Mouse (Mus musculus): ENCODE measurements around the gene Btnl2. TPM values are rescaled to one million over a fixed set of nuclear protein-coding genes. Genes with fewer than 3 reads are reported as not detected.
"Not testable (repeated sequence)": the region's sequence is repeated elsewhere in the genome, so short reads cannot be mapped to it uniquely, and the experiment has no call there.

Gene Btnl2
- not detected in 2 replicates for polyA plus RNA-seq (2015; fragmentation: Nextera tagmentation; extraction: Ambion mirVana)

GRCm38 (mm10) chr17:34354539-34354938 lies at the start of gene Btnl2:
TSS of gene Btnl2 (plus strand) at chr17:34354822.
- H3K27me3 ChIP-seq (replicated peaks), result 0 out of 2 replicates have a peak, but pooled peaks cover 5% of the 10 kb centered on the region
- no peak for ATAC-seq (ENCODE audit: low FRiP score)
- 90% methylated on average over 5 of the region's 5 CpGs for WGBS

GRCm38 (mm10) chr17:34305380-34306030 lies 49.1 kb upstream of the Btnl2 start, which contains the start of gene H2-Eb1:
TSS of gene H2-Eb1 (plus strand) at chr17:34305867.
- Histone ChIP-seq H3K36me3 (no peaks in the 10 kb centered on the region), H3K4me2 (no peak within 1 kb of the TSS), H3K9ac (replicated peaks) (no peak within 1 kb of the TSS), H3K4me1 (peaks cover 5% of the 10 kb centered on the region), H3K9me3 (replicated peaks) (no peaks in the 10 kb centered on the region), H3K27me3 (replicated peaks) (no peaks in the 10 kb centered on the region), H3K4me3 (replicated peaks) (no peak within 1 kb of the TSS), H3K27ac (replicated peaks) (no peak within 1 kb of the TSS)
- ATAC-seq (ENCODE audit: low FRiP score), result peak; percentile 83

More at GRCm38 (mm10) chr17:34354539-34354938, at the start of gene Btnl2:
- H3K4me1 ChIP-seq, result no peaks in the 10 kb centered on the region
- no peak within 1 kb of the TSS for H3K9ac ChIP-seq (replicated peaks)
- no peak within 1 kb of the TSS for H3K27ac ChIP-seq (replicated peaks)
- H3K4me3 ChIP-seq (replicated peaks), result no peak within 1 kb of the TSS
- H3K4me2 ChIP-seq, result no peak within 1 kb of the TSS
- no peaks in the 10 kb centered on the region for H3K9me3 ChIP-seq (replicated peaks)
- H3K36me3 ChIP-seq, result no peaks in the 10 kb centered on the region

- Histone ChIP-seq H3K27me3 (replicated peaks) (no peaks in the 10 kb centered on the region), H3K36me3 (no peaks in the 10 kb centered on the region), H3K27ac (replicated peaks) (no peak overlapping the region), H3K9me3 (replicated peaks) (no peaks in the 10 kb centered on the region), H3K9ac (replicated peaks) (no peak overlapping the region), H3K4me2 (no peak overlapping the region), H3K4me1 (peaks cover 5% of the 10 kb centered on the region), H3K4me3 (replicated peaks) (no peak overlapping the region)
- no peak for ATAC-seq (ENCODE audit: low FRiP score)
- 92% methylated on average over 2 of the region's 2 CpGs for WGBS
These were observed 48.2 kb upstream of the Btnl2 start for GRCm38 (mm10) chr17:34306407-34306806.

- H3K4me2 ChIP-seq, result no peak overlapping the region
- no peak overlapping the region for H3K27ac ChIP-seq (replicated peaks)
- no peaks in the 10 kb centered on the region for H3K27me3 ChIP-seq (replicated peaks)
- no peak overlapping the region for H3K9ac ChIP-seq (replicated peaks)
- ATAC-seq (ENCODE audit: low FRiP score), result no peak
- H3K4me1 ChIP-seq, result peaks cover 5% of the 10 kb centered on the region
- no peaks in the 10 kb centered on the region for H3K36me3 ChIP-seq
- no peaks in the 10 kb centered on the region for H3K9me3 ChIP-seq (replicated peaks)
- H3K4me3 ChIP-seq (replicated peaks), result no peak overlapping the region
These were observed 47.4 kb upstream of the Btnl2 start for GRCm38 (mm10) chr17:34307216-34307615.

GRCm38 (mm10) chr17:34308161-34308560 lies 46.5 kb upstream of the Btnl2 start:
- no peak overlapping the region for H3K4me3 ChIP-seq (replicated peaks)
- no peaks in the 10 kb centered on the region for H3K9me3 ChIP-seq (replicated peaks)
- H3K27ac ChIP-seq (replicated peaks), result no peak overlapping the region
- H3K36me3 ChIP-seq, result no peaks in the 10 kb centered on the region
- H3K4me2 ChIP-seq, result no peak overlapping the region
- peaks cover 5% of the 10 kb centered on the region for H3K4me1 ChIP-seq
- H3K27me3 ChIP-seq (replicated peaks), result no peaks in the 10 kb centered on the region
- no peak for ATAC-seq (ENCODE audit: low FRiP score)
- H3K9ac ChIP-seq (replicated peaks), result no peak overlapping the region
- 83% methylated on average over 4 of the region's 4 CpGs for WGBS

- WGBS, result 31% methylated on average over 10 of the region's 10 CpGs
- Histone ChIP-seq H3K27me3 (replicated peaks) (no peaks in the 10 kb centered on the region), H3K4me1 (peaks cover 5% of the 10 kb centered on the region)
These were observed 45.4 kb upstream of the Btnl2 start for GRCm38 (mm10) chr17:34309225-34309624.

GRCm38 (mm10) chr17:34309683-34310385 lies 44.8 kb upstream of the Btnl2 start:
- peak overlapping the region; percentile 74 for H3K4me2 ChIP-seq
- peaks cover 5% of the 10 kb centered on the region for H3K4me1 ChIP-seq
- no peaks in the 10 kb centered on the region for H3K27me3 ChIP-seq (replicated peaks)
- H3K27ac ChIP-seq (replicated peaks), result peak overlapping the region; percentile 78
- peak overlapping the region; percentile 63 for H3K4me3 ChIP-seq (replicated peaks)
- peak; percentile 91 for ATAC-seq (ENCODE audit: low FRiP score)
- 30% methylated on average over 38 of the region's 38 CpGs for WGBS
- H3K36me3 ChIP-seq, result no peaks in the 10 kb centered on the region
- peak overlapping the region; percentile 77 for H3K9ac ChIP-seq (replicated peaks)
- no peaks in the 10 kb centered on the region for H3K9me3 ChIP-seq (replicated peaks)

More at GRCm38 (mm10) chr17:34309225-34309624, 45.4 kb upstream of the Btnl2 start:
- Histone ChIP-seq H3K4me3 (replicated peaks) (peak overlapping the region; percentile 63), H3K4me2 (peak overlapping the region; percentile 74), H3K9me3 (replicated peaks) (no peaks in the 10 kb centered on the region), H3K27ac (replicated peaks) (peak overlapping the region; percentile 78), H3K36me3 (no peaks in the 10 kb centered on the region), H3K9ac (replicated peaks) (peak overlapping the region; percentile 77)
- ATAC-seq (ENCODE audit: low FRiP score), result no peak

GRCm38 (mm10) chr17:34310526-34310925 lies 44.1 kb upstream of the Btnl2 start:
- not testable (repeated sequence) for H3K27me3 ChIP-seq (replicated peaks)

GRCm38 (mm10) chr17:34312185-34312584 lies 42.4 kb upstream of the Btnl2 start:
- 80% methylated on average over 1 of the region's 1 CpGs for WGBS
- ATAC-seq (ENCODE audit: low FRiP score), result no peak

More at GRCm38 (mm10) chr17:34310526-34310925, 44.1 kb upstream of the Btnl2 start:
- 92% methylated on average over 3 of the region's 3 CpGs for WGBS
- H3K36me3 ChIP-seq; H3K4me1 ChIP-seq; H3K27ac ChIP-seq (replicated peaks); H3K9me3 ChIP-seq (replicated peaks); ATAC-seq (ENCODE audit: low FRiP score); H3K4me2 ChIP-seq; H3K9ac ChIP-seq (replicated peaks); H3K4me3 ChIP-seq (replicated peaks): not testable (repeated sequence)

GRCm38 (mm10) chr17:34313393-34313792 lies 41.2 kb upstream of the Btnl2 start:
- Histone ChIP-seq H3K27ac (replicated peaks) (no peak overlapping the region), H3K36me3 (no peaks in the 10 kb centered on the region), H3K4me2 (no peak overlapping the region), H3K27me3 (replicated peaks) (no peaks in the 10 kb centered on the region), H3K9me3 (replicated peaks) (no peaks in the 10 kb centered on the region), H3K9ac (replicated peaks) (no peak overlapping the region), H3K4me3 (replicated peaks) (no peak overlapping the region), H3K4me1 (peaks cover 5% of the 10 kb centered on the region)
- 38% methylated on average over 3 of the region's 3 CpGs for WGBS
- ATAC-seq (ENCODE audit: low FRiP score), result no peak; the same call in 1 of the 2 replicates

More at GRCm38 (mm10) chr17:34312185-34312584, 42.4 kb upstream of the Btnl2 start:
- H3K9ac ChIP-seq (replicated peaks), result no peak overlapping the region
- H3K9me3 ChIP-seq (replicated peaks), result no peaks in the 10 kb centered on the region
- no peaks in the 10 kb centered on the region for H3K27me3 ChIP-seq (replicated peaks)
- H3K27ac ChIP-seq (replicated peaks), result no peak overlapping the region
- H3K4me2 ChIP-seq, result no peak overlapping the region
- no peaks in the 10 kb centered on the region for H3K36me3 ChIP-seq
- H3K4me3 ChIP-seq (replicated peaks), result no peak overlapping the region
- peaks cover 5% of the 10 kb centered on the region for H3K4me1 ChIP-seq

GRCm38 (mm10) chr17:34314286-34314685 lies 40.3 kb upstream of the Btnl2 start:
- no peak overlapping the region for H3K27ac ChIP-seq (replicated peaks)
- H3K27me3 ChIP-seq (replicated peaks), result no peaks in the 10 kb centered on the region
- H3K4me3 ChIP-seq (replicated peaks), result no peak overlapping the region
- peaks cover 3% of the 10 kb centered on the region for H3K4me1 ChIP-seq
- H3K9me3 ChIP-seq (replicated peaks), result no peaks in the 10 kb centered on the region
- WGBS, result 74% methylated on average over 9 of the region's 9 CpGs
- no peak overlapping the region for H3K9ac ChIP-seq (replicated peaks)
- H3K4me2 ChIP-seq, result no peak overlapping the region
- no peak for ATAC-seq (ENCODE audit: low FRiP score)
- H3K36me3 ChIP-seq, result no peaks in the 10 kb centered on the region

- ATAC-seq (ENCODE audit: low FRiP score), result no peak
- no peak overlapping the region for H3K27ac ChIP-seq (replicated peaks)
- H3K9ac ChIP-seq (replicated peaks), result no peak overlapping the region
- H3K36me3 ChIP-seq, result no peaks in the 10 kb centered on the region
- H3K27me3 ChIP-seq (replicated peaks), result no peaks in the 10 kb centered on the region
- no peaks in the 10 kb centered on the region for H3K9me3 ChIP-seq (replicated peaks)
- H3K4me1 ChIP-seq, result no peaks in the 10 kb centered on the region
- H3K4me2 ChIP-seq, result no peak overlapping the region
- WGBS, result 91% methylated on average over 1 of the region's 1 CpGs
- H3K4me3 ChIP-seq (replicated peaks), result no peak overlapping the region
These were observed 39.1 kb upstream of the Btnl2 start for GRCm38 (mm10) chr17:34315512-34315911.

Measured in neural tube, embryonic 15.5 days (tissue).